ENCODE assay signal across 27 mouse cellular contexts in the genomic region with DNA sequence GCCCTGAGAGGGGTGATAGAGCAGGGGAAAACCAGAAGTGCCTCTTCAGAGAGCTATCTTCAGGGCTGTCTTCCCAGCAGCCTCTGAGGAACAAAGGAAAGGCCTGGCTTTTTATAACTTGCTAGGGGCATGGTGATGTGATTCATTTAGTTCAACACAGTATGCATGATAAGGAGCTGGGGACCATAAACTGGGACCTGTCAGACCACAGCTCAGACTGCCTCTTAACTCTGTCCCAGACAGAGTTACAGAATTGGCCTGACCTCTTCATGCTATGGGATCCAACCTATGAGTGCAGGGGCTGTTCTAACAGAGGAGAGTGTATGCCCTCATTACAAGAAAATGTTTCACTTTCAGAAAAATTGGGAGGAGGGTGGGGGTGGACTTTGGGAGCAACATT. TPM values are rescaled to one million over a fixed set of nuclear protein-coding genes. Genes with fewer than 3 reads are reported as not detected.
DNase-seq lines count a peak whose midpoint lies in the region; ATAC-seq and TF ChIP-seq lines count a peak whose summit lies in the region.
"Had no signal": no experiment of that assay in that cellular context is flagged by ENCODE, and none has a peak within 500 bp of the region (broad histone marks: within the 10 kb centered on the region; RNA-seq: fewer than 3 reads in every experiment).

No protein-coding gene starts in this region.

- no peaks in the 10 kb centered on the region for H3K79me2 ChIP-seq in heart, adult 2 months (replicated peaks; ENCODE audit: control insufficient read depth, insufficient read depth, low read length)

- TF ChIP-seq POLR2A in heart, adult 2 months (IDR thresholded peaks at IDR 0.05; ENCODE audit: insufficient read depth, low read depth, low read length): no peak

- H3K4me3 ChIP-seq in heart, embryonic 13.5 days: no peak overlapping the region
- H3K4me3 ChIP-seq in heart, adult 2 months: no peak overlapping the region
- H3K4me3 ChIP-seq in heart, postnatal 0 days (ENCODE audit: low read depth, low read length): no peak overlapping the region
- H3K4me3 ChIP-seq: embryonic facial prominence, embryonic 12.5 days; forebrain, embryonic 15.5 days; hindbrain, embryonic 13.5 days had no signal

- no peak overlapping the region for H3K4me2 ChIP-seq in heart, embryonic 13.5 days
- H3K4me2 ChIP-seq in heart, postnatal 0 days (ENCODE audit: low read depth, low read length): no peak overlapping the region
- H3K4me2 ChIP-seq: embryonic facial prominence, embryonic 12.5 days; forebrain, embryonic 15.5 days; hindbrain, embryonic 13.5 days had no signal

- no peak for ATAC-seq in heart, embryonic 13.5 days (ENCODE audit: extremely low read depth, insufficient number of reproducible peaks, low FRiP score, low TSS enrichment)
- ATAC-seq in heart, postnatal 0 days (ENCODE audit: insufficient read depth, low read depth): peak; percentile 44
- ATAC-seq: CD4-positive, CD25-positive, alpha-beta regulatory T cell, adult 4 months; forebrain, embryonic 15.5 days; hindbrain, postnatal 0 days had no signal

- TF ChIP-seq CTCF in heart, adult 2 months (IDR thresholded peaks at IDR 0.05): no peak
- no peak for TF ChIP-seq CTCF in heart, postnatal 0 days (IDR thresholded peaks at IDR 0.05; ENCODE audit: low read depth)

- H3K4me1 ChIP-seq in heart, embryonic 13.5 days: peaks cover 18% of the 10 kb centered on the region
- H3K4me1 ChIP-seq in heart, adult 2 months (ENCODE audit: control insufficient read depth, insufficient read depth, low read length): no peaks in the 10 kb centered on the region
- peaks cover 10% of the 10 kb centered on the region; the same call in 1 of the 2 replicates for H3K4me1 ChIP-seq in heart, postnatal 0 days (ENCODE audit: control insufficient read depth, insufficient read depth)
- H3K4me1 ChIP-seq: embryonic facial prominence, embryonic 12.5 days; forebrain, embryonic 15.5 days; hindbrain, embryonic 13.5 days had no signal

- H3K9ac ChIP-seq in heart, embryonic 13.5 days: 0 out of 2 replicates have a peak overlapping the region, but pooled peaks have one; percentile 33
- H3K9ac ChIP-seq in heart, adult 2 months (ENCODE audit: low read depth, low read length): no peak overlapping the region
- no peak overlapping the region for H3K9ac ChIP-seq in heart, postnatal 0 days (replicated peaks; ENCODE audit: low read depth, low read length)
- H3K9ac ChIP-seq: embryonic facial prominence, embryonic 12.5 days; forebrain, embryonic 15.5 days; hindbrain, embryonic 13.5 days had no signal

- H3K9me3 ChIP-seq in heart, embryonic 13.5 days: no peaks in the 10 kb centered on the region
- H3K9me3 ChIP-seq in heart, postnatal 0 days (replicated peaks; ENCODE audit: control insufficient read depth, low read length): no peaks in the 10 kb centered on the region
- H3K9me3 ChIP-seq: embryonic facial prominence, embryonic 12.5 days; forebrain, embryonic 15.5 days; hindbrain, embryonic 13.5 days had no signal

- DNase-seq in heart, adult 11 months: peak; percentile 9
- DNase-seq in heart, postnatal 10 days: no peak
- DNase-seq in heart, adult 2 months: no peak
- peak; percentile 36 for DNase-seq in heart, postnatal 0 days (ENCODE audit: low spot score)
- no peak for DNase-seq in heart, adult 9 months (ENCODE audit: low spot score in 2 of 2)
- no peak for DNase-seq in cerebellum, adult 11-12 months
- DNase-seq: adrenal gland, postnatal 10 days; B cell, adult 2 months; cerebellum, adult 11 months; cerebellum, adult 9-10 months; cerebellum, postnatal 25 days; gastrocnemius, postnatal 36 days; kidney, adult 11 months; kidney, adult 9 months had no signal

- no peaks in the 10 kb centered on the region for H3K36me3 ChIP-seq in heart, embryonic 13.5 days
- no peaks in the 10 kb centered on the region for H3K36me3 ChIP-seq in heart, adult 2 months (ENCODE audit: control insufficient read depth, insufficient read depth, low read length)
- H3K36me3 ChIP-seq in heart, postnatal 0 days (replicated peaks; ENCODE audit: control insufficient read depth, insufficient read depth, low read length): no peaks in the 10 kb centered on the region
- H3K36me3 ChIP-seq: embryonic facial prominence, embryonic 12.5 days; forebrain, embryonic 15.5 days; hindbrain, embryonic 13.5 days had no signal

- intact Hi-C loops in heart, postnatal 10 days (cut with DNase I): no loop called here
- intact Hi-C loops in heart, adult 2 months (cut with DNase I): no loop called here

- H3K27ac ChIP-seq in heart, embryonic 13.5 days (replicated peaks): peak overlapping the region; percentile 83
- no peak overlapping the region for H3K27ac ChIP-seq in heart, adult 2 months
- no peak overlapping the region for H3K27ac ChIP-seq in heart, postnatal 0 days (ENCODE audit: low read depth)
- H3K27ac ChIP-seq: embryonic facial prominence, embryonic 12.5 days; forebrain, embryonic 15.5 days; hindbrain, embryonic 13.5 days; hindbrain, postnatal 0 days; kidney, postnatal 0 days had no signal

- no peaks in the 10 kb centered on the region for H3K27me3 ChIP-seq in heart, embryonic 13.5 days (replicated peaks)
- H3K27me3 ChIP-seq in heart, adult 2 months (ENCODE audit: control insufficient read depth, insufficient read depth, low read length): no peaks in the 10 kb centered on the region
- no peaks in the 10 kb centered on the region for H3K27me3 ChIP-seq in heart, postnatal 0 days (ENCODE audit: control insufficient read depth, insufficient read depth, low read length)
- H3K27me3 ChIP-seq: embryonic facial prominence, embryonic 12.5 days; forebrain, embryonic 15.5 days; hindbrain, embryonic 13.5 days had no signal

- no peak for TF ChIP-seq EP300 in heart, adult 2 months (IDR thresholded peaks at IDR 0.05; ENCODE audit: insufficient read depth, low read depth, low read length)
- no peak for TF ChIP-seq EP300 in heart, postnatal 0 days (IDR thresholded peaks at IDR 0.05; ENCODE audit: low read depth)

RNA-seq across cellular contexts. Expression of a gene that starts 59.3 kb away (rescaled TPM):
- not detected for total RNA-seq in heart, postnatal 10 days (2021)
- polyA plus RNA-seq in heart, embryonic 13.5 days (2015; fragmentation: Nextera tagmentation; extraction: Ambion mirVana): 0.09 and 0.23 TPM in 2 replicates
- total RNA-seq in heart, adult 2 months (2021): not detected
- polyA plus RNA-seq in heart, adult 2 months (2012; rRNA removed): not detected in 2 replicates
- not detected in 2 replicates for total RNA-seq in heart, postnatal 0 days (2014; rRNA removed; ENCODE audit: low replicate concordance)
- polyA plus RNA-seq in heart, postnatal 0 days (2015; fragmentation: Nextera tagmentation; extraction: Ambion mirVana): not detected in 2 replicates
- total RNA-seq: adrenal gland, postnatal 10 days; gastrocnemius, adult 8-10 months; gastrocnemius, postnatal 36 days; hematopoietic stem cell, adult 5-6 weeks; hindbrain, postnatal 0 days; MEL had no signal
- polyA plus RNA-seq: brain, embryonic 14.5 days; CD4-positive, CD25-positive, alpha-beta regulatory T cell, adult 4 months; cortical plate, adult 2 months; embryonic facial prominence, embryonic 12.5 days; forebrain, embryonic 11.5 days; forebrain, embryonic 15.5 days; hindbrain, postnatal 0 days had no signal

Comparison
In these comparisons a context has a peak if more than half of its experiments do, and no peak if none do; other contexts are left out.
1. DNase-seq: peak in heart, adult 11 months (single experiment) and heart, postnatal 0 days (single experiment); none in heart, postnatal 10 days (0 of 2), heart, adult 2 months (0 of 2), heart, adult 9 months (0 of 2) and cerebellum, adult 11-12 months (single experiment).